Mouse (Mus musculus) neutrophil, adult 5-6 weeks (primary cell): Measurements from ENCODE around the gene Tas1r3. TPM values are rescaled to one million over a fixed set of nuclear protein-coding genes. Genes with fewer than 3 reads are reported as not detected.
A peak's percentile ranks its signal among the peaks of the same experiment; 100 is the strongest.

ENCODE experiments used
- ATAC-seq: fragments of 151-379, 151-347 bp; 2 replicates; pipeline ENCODE4 v1.8.0; 2017; ENCODE audit warnings: mild to moderate bottlenecking, moderate TSS enrichment; ENCODE audit not compliant: insufficient number of reproducible peaks, poor library complexity, low FRiP score, severe bottlenecking; ENCODE audit errors: extremely low read depth
- total RNA-seq: library from RNA; stranded (forward); fragments of 200-1000 nt; gene quantifications from 2 replicates; pipeline ENCODE4 v1.2.3, GENCODE M21; 2017

The Tas1r3 gene
- total RNA-seq, 1 experiment from 2014 or later = 1.4 TPM

DNA sequence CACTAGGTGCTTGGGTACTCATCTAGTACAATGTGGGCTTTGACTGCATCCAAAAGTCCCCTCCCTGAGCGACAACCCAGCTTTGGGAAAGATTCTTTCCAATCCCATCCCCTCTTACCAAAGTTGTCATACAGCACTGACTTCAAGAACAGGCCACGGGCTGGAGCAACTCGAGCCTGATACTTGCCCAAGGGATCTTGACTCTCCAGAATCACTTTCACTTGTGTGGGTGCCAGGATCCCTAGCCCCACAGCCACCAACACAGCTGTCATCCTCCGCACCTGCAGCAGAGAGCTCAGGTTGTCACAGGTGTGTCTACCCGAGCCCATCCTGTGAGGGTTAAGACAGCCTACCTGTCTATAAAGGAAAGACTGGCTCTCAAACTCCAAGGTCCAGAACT, 26.2 kb upstream of the Tas1r3 start:
- ATAC-seq = no peak

DNA sequence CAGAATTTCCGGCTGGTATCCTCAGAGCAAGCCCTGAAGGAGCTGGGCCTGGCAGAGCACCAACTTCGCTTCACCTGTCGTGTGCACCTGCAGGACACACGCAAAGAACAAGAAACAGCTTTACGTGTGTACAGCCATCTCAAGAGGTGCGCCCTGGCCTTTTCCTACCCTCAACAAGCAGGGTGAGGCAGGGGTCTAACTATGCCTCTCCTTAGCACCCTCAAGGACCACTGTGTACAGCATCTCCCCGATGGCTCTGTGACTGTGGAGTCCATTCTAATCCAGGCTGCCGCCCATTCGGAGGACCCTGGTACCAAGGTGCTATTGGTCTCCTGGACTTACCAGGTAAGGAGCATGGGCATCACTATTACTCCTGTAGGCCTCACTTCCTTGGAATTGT, 25.0 kb upstream of the Tas1r3 start:
- ATAC-seq = no peak

DNA sequence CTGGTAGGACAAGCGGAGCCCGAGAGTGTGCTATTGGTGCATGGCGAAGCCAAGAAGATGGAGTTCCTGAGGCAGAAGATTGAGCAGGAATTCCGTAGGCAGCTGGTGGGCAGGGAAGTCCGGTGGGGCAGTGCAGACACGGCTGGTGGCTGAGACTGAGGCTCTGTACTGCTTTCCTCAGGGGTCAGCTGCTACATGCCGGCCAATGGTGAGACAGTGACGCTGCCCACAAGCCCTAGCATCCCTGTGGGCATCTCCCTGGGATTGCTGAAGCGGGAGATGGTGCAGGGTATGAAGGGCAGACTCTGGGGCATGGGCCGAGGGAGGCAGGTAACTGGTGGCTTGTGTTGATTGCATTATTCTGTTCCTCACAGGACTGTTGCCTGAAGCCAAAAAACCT, 24.5 kb upstream of the Tas1r3 start:
- ATAC-seq = no peak

DNA sequence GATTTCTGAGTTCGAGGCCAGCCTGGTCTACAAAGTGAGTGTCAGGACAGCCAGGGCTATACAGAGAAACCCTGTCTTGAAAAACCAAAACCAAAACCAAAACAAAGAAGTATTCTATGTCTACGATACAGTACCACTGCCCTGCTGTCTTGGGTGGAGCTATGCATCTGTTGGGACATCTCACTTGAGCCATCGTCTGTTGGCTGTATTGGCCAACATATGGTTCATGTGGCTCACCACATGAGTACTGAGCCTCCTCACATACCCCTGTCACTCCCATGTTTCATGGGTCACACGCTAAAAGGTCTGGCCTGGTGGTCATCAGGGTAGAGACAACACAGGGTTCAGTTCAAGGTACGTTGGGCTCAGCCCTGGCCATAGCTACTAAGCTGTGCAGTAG, 23.2 kb upstream of the Tas1r3 start:
- no peak for ATAC-seq

DNA sequence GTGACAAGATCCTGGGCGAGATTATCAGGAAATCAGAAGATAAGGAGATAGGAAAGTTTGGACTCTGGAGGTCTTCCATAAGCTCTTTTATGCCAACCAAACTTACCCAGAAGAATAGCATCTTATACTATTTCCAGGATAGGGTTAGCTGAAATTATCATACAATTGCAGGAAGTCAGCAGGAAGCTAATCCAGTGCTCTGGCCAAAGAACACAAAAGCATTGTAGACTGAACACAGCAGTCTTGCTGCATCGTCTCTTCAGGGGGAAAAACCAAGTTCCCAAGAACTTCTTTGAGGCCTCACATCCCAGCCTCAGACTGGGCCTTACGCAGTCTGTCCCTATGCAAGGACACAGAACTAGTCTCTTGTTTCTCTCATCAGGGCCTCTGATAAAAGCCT, 20.4 kb upstream of the Tas1r3 start:
- no peak for ATAC-seq

DNA sequence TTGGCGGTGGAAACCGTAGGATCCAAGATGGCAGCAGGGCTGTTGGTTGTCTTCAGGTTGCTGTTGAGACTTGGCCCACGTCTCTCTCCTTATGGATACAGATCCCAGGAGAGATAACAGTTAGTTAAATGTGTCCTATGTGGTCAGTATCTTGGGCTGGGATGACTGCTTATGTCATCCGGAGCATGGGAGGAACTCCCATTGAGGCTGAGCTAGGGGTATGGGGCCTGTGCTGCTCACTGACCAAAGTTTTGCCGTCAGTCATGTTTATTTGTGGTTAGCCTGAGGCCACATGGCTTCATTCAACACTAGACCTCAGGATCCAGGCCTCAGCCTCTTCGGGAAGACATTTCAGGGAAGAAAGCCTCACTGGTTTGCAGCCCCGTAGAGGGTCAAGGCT, 8.2 kb upstream of the Tas1r3 start:
- no peak for ATAC-seq

DNA sequence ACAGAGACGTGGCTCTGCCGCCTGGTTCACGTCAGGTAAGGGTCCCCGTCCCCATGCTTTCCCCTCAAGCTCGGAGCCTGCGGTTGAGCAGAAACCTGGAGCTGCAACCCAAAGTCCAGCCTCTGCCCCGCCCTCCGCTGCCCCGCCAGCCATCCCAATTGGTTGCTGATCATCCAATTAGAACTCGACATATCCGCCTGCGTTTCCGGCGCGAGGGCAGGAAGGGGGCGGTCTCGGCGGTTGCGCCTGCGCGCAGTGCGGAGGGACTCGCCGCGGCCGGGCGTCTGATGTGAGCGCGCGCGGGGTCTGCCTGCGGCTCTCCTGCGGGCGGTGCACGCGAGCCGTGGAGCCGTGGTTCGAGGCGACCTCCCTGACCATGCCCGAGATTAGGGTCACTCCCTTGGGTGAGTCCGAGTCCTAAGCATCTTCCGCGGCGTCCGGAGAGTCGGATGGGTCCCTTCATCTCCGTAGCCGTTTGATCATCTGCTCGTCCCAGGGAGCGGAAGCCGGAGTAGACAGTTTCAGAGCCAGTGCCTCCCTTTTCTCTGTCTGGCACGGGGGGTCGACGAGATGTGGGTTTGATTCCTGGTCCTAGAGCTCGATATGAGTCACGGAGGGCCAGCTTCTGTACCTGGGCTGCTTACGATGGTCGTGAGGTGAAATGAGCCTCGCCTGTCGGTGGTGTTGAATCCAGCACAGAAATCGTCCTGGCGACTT, 6.3 kb upstream of the Tas1r3 start, which contains the start of the genes Cptp and Ints11:
Gene Cptp (minus strand): TSS at position 124 of the 717 bp plus-strand sequence.
Gene Ints11 (plus strand): TSS at position 230 of the 717 bp plus-strand sequence.
- peak; percentile 98 for ATAC-seq

DNA sequence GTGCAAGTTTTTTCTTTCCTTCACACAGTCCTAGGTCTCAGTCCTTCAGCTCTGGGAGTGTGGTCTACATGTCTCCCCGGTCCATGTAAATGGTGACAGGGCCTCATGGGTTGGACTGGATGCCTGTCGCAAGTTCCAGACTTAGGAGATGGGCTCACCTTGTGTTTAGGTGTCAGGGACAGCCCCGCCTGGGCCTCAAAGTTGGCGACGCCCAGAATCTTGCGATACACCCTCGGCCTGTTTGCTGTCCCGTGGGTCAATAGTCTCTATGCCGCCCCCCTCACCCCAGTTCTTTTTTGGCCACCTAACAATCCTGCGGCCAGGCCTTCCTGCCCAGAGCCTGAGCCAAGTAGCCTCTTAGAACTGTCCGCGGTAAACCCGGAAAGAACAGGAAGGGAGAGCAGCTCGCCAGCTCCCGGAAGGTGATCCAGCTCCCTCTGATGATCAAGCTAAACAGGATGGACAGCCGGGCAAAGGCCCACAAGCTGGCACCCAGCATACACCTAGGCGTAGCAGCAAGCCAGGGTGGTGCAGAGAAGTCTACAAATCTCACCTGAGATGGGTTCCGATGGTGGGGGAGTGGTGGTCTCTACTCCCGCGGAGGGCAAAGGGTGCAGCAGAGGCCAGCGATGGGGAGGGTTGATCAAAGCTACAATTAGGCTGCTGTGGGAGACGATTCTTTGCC, 5.6 kb upstream of the Tas1r3 start:
- no peak for ATAC-seq

DNA sequence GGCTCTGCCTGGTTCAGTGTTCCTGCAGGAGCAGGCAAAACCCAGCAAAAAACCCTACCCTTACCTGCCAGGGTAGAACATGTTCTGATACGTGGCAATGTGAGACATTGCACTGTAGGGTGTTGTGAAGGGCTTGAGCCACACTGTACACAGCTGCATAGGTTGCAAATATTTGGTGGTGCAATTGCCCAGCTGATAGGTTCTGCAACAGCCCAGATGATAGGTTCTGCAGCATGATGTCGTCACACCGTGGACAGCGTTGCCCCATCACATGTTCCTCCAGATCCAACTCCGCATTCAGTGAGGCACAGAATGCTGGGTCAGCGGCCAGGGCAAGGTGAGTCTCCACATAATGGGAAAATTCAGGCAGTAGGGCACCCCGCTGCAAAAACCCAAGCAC, 1.4 kb downstream of the Tas1r3 start:
- peak; percentile 16; the same call in 1 of the 2 replicates for ATAC-seq

DNA sequence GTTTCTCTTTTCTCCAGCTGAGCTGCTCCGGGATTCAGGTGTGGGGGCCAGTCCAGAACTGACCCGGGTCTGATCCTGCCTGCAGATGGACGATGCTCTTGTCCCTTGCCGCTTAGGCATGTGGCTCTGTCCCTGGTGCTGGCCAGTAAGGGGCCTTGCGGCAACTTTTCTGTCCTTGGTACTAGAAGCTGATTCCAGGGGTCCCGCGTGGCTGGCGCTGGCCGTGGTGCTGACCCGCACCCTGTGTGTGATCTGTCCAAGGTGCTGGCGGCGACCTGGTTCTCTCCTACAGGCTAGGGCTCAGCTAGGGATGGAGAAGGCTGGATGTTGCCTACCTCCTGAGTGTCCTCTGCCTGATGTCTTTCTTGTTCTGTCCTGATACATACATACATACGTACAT, 3.8 kb downstream of the Tas1r3 start:
- no peak for ATAC-seq

DNA sequence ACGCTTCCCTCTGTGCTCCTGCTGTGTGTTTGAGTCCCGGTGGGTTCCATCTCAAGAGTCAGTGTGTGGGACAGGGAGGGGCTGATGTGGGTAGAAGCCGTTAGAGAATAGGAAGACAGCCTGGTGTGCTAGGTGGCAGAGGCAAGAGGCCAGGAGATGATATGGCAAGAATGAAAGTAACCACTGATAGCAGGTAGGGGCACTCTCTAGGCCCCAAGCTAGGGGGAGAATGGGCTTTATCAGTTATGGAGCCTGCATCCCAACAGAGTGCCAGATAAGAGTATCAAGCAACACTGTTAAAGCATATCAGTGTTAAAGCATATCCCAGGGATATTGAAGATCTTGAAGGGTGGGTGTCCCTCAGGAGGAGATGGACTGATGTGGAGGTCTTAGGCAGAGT, 6.3 kb downstream of the Tas1r3 start:
- no peak for ATAC-seq

DNA sequence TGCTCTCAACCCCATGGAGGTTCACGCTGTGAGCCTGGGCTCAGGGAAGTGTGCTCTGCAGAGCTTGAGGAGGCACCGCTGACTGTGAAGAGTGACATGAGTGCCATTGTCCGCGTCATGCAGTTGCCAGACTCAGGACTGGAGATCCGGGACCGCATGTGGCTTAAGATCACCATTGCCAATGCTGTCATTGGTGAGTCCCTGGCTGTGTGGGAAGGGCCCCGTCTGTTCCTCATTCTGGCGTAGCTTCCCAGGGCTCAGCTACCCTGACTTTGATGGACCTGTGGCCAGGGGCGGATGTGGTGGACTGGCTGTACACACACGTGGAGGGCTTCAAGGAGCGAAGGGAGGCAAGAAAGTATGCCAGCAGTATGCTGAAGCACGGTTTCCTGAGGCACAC, 7.1 kb downstream of the Tas1r3 start:
- no peak for ATAC-seq

DNA sequence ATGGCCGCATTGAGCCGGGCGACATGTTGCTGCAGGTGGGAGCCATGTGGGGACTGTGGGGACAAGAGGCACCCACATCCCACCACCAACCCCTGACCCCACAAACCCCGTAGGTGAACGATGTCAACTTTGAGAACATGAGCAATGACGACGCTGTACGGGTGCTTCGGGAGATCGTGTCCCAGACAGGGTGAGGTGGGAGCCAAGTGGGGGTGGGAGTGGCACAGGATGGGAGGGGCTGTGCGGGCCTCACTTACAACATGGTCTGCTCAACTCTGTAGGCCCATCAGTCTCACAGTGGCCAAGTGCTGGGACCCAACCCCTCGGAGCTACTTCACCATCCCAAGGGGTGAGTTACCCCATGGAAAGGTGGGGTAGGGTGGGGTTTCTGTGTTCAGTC, 8.2 kb downstream of the Tas1r3 start:
- no peak for ATAC-seq

DNA sequence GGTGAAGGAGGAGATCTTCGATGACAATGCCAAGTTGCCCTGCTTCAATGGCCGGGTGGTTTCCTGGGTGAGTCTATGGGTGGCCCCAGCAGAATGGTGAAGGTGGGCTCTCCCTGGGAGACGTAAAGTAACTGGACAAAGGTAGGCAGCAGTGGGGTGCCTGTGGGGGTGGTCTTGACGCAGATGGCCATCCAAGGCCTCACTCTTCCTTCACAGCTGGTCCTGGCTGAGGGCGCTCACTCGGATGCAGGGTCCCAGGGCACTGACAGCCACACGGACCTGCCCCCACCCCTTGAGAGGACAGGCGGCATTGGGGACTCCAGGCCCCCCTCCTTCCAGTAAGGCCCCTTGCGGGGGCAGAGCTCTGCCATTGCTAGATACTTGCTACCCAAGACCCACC, 9.7 kb downstream of the Tas1r3 start:
- no peak for ATAC-seq

DNA sequence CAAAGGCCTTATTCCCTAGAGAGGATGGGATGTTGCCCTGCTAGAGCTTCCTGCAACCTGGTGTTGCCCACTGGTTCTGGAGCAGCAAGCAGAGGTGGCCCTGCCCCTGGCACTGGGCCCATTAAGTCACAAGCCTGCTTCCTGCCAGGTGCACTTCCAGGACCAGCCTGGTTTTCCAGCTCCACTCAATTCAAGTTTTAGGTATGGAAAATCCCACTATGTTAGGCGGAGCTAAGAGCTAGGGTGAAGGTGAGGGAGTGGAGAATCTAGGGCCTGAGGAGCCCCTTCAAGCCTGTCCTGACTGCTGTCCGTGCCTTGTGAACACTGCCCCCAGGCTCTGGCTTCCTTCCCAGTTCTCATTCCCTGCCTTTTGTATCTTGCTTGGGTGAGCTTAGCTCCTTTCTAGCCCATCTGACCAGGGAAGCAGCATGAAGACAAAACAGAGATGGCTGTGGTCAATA, 11.2 kb downstream of the Tas1r3 start:
- no peak for ATAC-seq

DNA sequence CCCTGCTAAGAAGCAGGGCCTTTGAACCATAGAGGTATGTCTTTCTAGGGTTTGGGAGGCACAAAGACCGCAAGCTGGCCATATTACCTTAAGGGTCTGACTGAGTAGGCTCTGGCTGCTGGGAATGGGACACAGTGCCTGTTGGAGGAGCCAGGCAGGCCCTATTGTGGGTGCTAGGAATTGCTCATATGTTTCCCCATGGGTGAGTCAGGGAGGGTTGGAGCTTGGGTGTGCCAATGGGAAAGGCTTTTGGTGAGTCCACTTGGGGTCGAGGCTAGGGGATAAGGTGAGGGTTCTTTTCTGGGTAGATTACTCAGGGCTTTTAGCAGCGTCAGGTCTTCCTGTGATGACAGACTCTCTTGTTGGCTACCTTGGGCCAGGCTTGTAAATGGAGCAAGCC, 11.8 kb downstream of the Tas1r3 start:
- no peak for ATAC-seq

DNA sequence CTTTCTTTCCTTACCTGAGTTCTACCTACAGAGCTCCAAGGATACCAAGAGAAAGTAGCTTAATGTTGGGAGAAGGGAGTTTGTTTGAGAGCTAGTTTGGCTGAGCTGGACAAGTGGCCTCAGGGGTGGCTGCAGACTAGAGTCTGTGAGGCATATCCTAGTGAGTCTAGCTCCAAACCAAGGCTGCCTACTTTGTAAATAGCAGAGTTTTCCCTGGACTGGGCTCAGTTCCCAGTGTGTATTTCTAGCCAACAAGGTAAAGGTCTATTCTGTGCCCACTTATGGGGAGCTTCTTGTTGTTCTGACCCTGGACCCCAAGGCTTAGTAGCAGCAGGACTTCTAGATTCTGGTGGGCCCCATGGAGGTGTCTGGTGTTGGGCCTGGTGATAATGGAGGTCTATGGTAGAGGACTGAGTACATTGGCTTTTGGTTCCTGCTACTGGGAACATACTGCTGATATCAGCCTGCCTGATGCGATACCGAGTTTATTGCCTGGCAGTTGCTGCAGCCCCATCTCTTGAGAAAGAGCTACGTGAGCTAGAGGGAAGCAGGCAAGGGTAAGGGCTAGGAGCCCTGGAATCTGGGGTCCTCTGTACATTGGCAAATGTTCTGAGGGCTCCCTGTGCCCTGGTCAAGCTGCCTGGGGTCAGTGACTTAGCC, 13.2 kb downstream of the Tas1r3 start:
- no peak for ATAC-seq

DNA sequence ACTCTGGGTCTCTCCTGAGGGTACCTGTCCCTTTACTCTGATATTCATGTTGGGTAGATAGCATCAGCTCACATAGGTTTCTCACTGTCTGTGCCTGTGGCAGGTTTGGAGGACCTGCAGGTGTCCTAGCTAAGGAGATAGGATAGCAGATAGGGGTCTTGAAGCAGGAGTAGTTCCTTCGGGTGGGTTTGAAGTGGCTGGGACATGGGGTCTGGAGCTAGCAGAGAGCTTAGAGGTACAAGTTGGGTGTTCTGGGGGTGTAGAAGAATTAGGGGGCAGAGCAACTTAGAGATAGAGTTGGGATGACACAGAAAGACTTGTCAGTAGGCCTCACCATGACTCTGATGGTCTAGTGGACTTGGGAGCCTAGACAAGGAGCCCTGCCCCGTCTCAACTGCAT, 13.8 kb downstream of the Tas1r3 start:
- ATAC-seq = no peak

DNA sequence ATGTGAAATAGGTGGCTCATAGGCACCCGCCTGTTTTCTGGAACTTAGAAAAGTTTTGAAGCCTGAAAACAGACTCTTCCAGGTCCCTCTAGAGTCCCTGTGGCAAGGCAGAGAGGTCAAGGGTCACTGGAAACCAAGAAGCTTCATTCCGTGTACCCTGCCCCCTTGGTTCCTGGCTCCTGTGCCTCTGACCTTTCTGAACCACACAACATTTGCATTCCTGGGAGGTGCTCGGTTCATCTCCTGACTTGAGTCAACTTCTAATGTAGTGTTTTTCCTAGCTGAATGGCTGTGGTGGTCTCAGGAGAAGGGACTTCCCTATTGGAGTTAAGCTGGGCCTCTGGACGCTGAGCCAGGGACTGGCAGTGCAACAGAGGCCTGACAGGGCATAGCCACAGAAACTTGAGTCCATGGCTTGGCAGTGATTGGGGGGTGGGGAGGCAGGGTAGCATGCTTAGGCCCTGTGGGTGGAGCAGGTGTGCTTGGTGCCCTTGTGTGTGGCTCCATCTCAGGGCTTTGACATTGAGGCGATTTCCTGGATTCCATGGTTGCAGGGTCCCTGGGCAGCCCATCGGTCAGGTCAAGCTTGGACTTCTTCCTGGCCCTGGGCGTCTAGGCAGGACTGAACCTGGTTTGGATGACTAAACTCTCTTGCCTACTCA, 14.6 kb downstream of the Tas1r3 start:
- no peak for ATAC-seq
